Mouse (Mus musculus) heart, postnatal 0 days (tissue): ENCODE data around the gene Txnip. TPM values are rescaled to one million over a fixed set of nuclear protein-coding genes. Genes with fewer than 3 reads are reported as not detected.

ENCODE experiments used
- ATAC-seq: fragments of 200-750 bp; cut with Nextera tagmentation; 2 replicates; pipeline ENCODE4 v1.8.0; 2017; ENCODE audit warnings: low read depth, moderate number of reproducible peaks, moderate library complexity; ENCODE audit not compliant: insufficient read depth
- DNase-seq: peaks from one replicate; pipeline ENCODE4 v3.0.0-alpha.2; 2016; ENCODE audit warnings: low spot score
- H3K27ac ChIP-seq: fragments of 300-500 bp; sonication (generic); 2 replicates; pipeline ENCODE4 v1.5.1; 2014; ENCODE audit warnings: low read depth, mild to moderate bottlenecking
- H3K27me3 ChIP-seq: fragments of 300-500 bp; sonication (generic); 2 replicates; pipeline ENCODE4 v1.6.1; 2014; ENCODE audit warnings: low read length, mixed read lengths; ENCODE audit not compliant: control insufficient read depth, insufficient read depth
- H3K36me3 ChIP-seq: fragments of 300-500 bp; sonication (generic); replicated peaks from 2 replicates; pipeline ENCODE4 v1.6.1; 2014; ENCODE audit warnings: low read length, mixed read lengths; ENCODE audit not compliant: control insufficient read depth, insufficient read depth
- H3K4me1 ChIP-seq: fragments of 300-500 bp; sonication (generic); 2 replicates; pipeline ENCODE4 v1.6.1; 2014; ENCODE audit warnings: antibody characterized with exemption; ENCODE audit not compliant: control insufficient read depth, insufficient read depth
- H3K4me2 ChIP-seq: fragments of 300-500 bp; sonication (generic); 2 replicates; pipeline ENCODE4 v1.6.1; 2014; ENCODE audit warnings: low read depth, mild to moderate bottlenecking, low read length, moderate library complexity
- H3K4me3 ChIP-seq: fragments of 300-500 bp; sonication (generic); 2 replicates; pipeline ENCODE4 v1.5.1; 2014; ENCODE audit warnings: low read depth, low read length
- H3K9ac ChIP-seq: fragments of 300-500 bp; sonication (generic); replicated peaks from 2 replicates; pipeline ENCODE4 v1.6.1; 2014; ENCODE audit warnings: low read depth, low read length, mixed read lengths
- H3K9me3 ChIP-seq: fragments of 300-500 bp; sonication (generic); replicated peaks from 2 replicates; pipeline ENCODE4 v1.6.1; 2016; ENCODE audit warnings: low read length; ENCODE audit not compliant: control insufficient read depth
- CTCF ChIP-seq: IDR thresholded peaks from 2 replicates; pipeline ENCODE4 v1.5.1; 2016; ENCODE audit warnings: antibody characterized with exemption, control low read depth, low read depth
- EP300 ChIP-seq: IDR thresholded peaks from 2 replicates; pipeline ENCODE4 v1.6.1; 2016; ENCODE audit warnings: antibody characterized with exemption, low read depth
- whole genome bisulfite sequencing: fragments of 180-500 bp; shearing (Covaris S2); extraction: QIAGEN DNeasy Blood & Tissue Kit; methylation state at CpG from one replicate; pipeline ENCODE4 v1.1.7; 2014; 5-methylcytosine and 5-hydroxymethylcytosine counted together
- polyA plus RNA-seq: library from polyadenylated mRNA; unstranded; fragments of >200 nt; fragmentation: Nextera tagmentation; extraction: Ambion mirVana; gene quantifications from 2 replicates; pipeline ENCODE4 v1.2.1, GENCODE M21; 2015
- total RNA-seq: library from RNA; depleted of rRNA; stranded (reverse); fragments of >200 nt; gene quantifications from 2 replicates; pipeline ENCODE4 v1.2.3, GENCODE M21; 2014; ENCODE audit warnings: low replicate concordance

The Txnip gene
- total and polyA plus RNA-seq, 2 experiments from 2014 or later = 332 to 1,196 TPM

- 85% methylated on average over 16 of the region's 16 CpGs for WGBS
Observed at GRCm38 (mm10) chr3:96581771-96582515, 24.2 kb downstream of the Txnip start.

GRCm38 (mm10) chr3:96583386-96583785 is 25.6 kb downstream of the Txnip start:
- no peaks in the 10 kb centered on the region for H3K9me3 ChIP-seq
- DNase-seq (no peak), ATAC-seq (no peak)
- H3K9ac ChIP-seq = no peak overlapping the region
- TF ChIP-seq CTCF = peak; percentile 17; the same call in 1 of the 2 replicates
- TF ChIP-seq EP300 = no peak
- 92% methylated on average over 5 of the region's 5 CpGs for WGBS
- no peak overlapping the region for H3K4me2 ChIP-seq
- no peak overlapping the region for H3K4me3 ChIP-seq
- H3K27ac ChIP-seq = no peak overlapping the region
- no peaks in the 10 kb centered on the region for H3K27me3 ChIP-seq
- no peaks in the 10 kb centered on the region for H3K36me3 ChIP-seq
- H3K4me1 ChIP-seq = peaks cover 16% of the 10 kb centered on the region; the same call in 1 of the 2 replicates

More at GRCm38 (mm10) chr3:96581771-96582515, 24.2 kb downstream of the Txnip start:
- Histone ChIP-seq H3K9ac (no peak overlapping the region), H3K4me3 (no peak overlapping the region), H3K4me1 (peaks cover 29% of the 10 kb centered on the region; the same call in 1 of the 2 replicates), H3K27me3 (no peaks in the 10 kb centered on the region), H3K36me3 (no peaks in the 10 kb centered on the region), H3K4me2 (no peak overlapping the region), H3K9me3 (no peaks in the 10 kb centered on the region), H3K27ac (no peak overlapping the region)
- TF ChIP-seq EP300 (no peak), CTCF (no peak)
- DNase-seq = peak; percentile 0
- ATAC-seq = no peak

GRCm38 (mm10) chr3:96590657-96591056 is 32.9 kb downstream of the Txnip start:
- Histone ChIP-seq H3K4me3 (no peak overlapping the region), H3K9me3 (0 out of 2 replicates have a peak, but pooled peaks cover 3% of the 10 kb centered on the region), H3K4me2 (no peak overlapping the region), H3K9ac (no peak overlapping the region), H3K36me3 (no peaks in the 10 kb centered on the region), H3K27me3 (no peaks in the 10 kb centered on the region), H3K4me1 (no peaks in the 10 kb centered on the region; the same call in 1 of the 2 replicates), H3K27ac (no peak overlapping the region)
- TF ChIP-seq CTCF = no peak
- TF ChIP-seq EP300 = no peak
- DNase-seq (no peak), ATAC-seq (no peak)
- WGBS = 92% methylated on average over 4 of the region's 4 CpGs

GRCm38 (mm10) chr3:96593374-96593773 is 35.6 kb downstream of the Txnip start:
- 0 out of 2 replicates have a peak, but pooled peaks cover 3% of the 10 kb centered on the region for H3K9me3 ChIP-seq
- under 1% methylated on average over 10 of the region's 10 CpGs for WGBS
- peak; percentile 63 for DNase-seq
- peak overlapping the region; percentile 87 for H3K27ac ChIP-seq
- H3K4me1 ChIP-seq = no peaks in the 10 kb centered on the region; the same call in 1 of the 2 replicates
- peak overlapping the region; percentile 64 for H3K4me3 ChIP-seq
- peak overlapping the region; percentile 93 for H3K4me2 ChIP-seq
- ATAC-seq = no peak
- TF ChIP-seq CTCF (no peak), EP300 (no peak)
- peak overlapping the region; percentile 71 for H3K9ac ChIP-seq
- no peaks in the 10 kb centered on the region for H3K27me3 ChIP-seq
- H3K36me3 ChIP-seq = no peaks in the 10 kb centered on the region

GRCm38 (mm10) chr3:96593790-96594560 is 36.2 kb downstream of the Txnip start, which contains the start of gene Polr3gl:
TSS of gene Polr3gl (minus strand) at chr3:96594181.
- Histone ChIP-seq H3K27ac (peak within 1 kb of the TSS; percentile 87), H3K9ac (peak within 1 kb of the TSS; percentile 71), H3K4me3 (peak within 1 kb of the TSS; percentile 64), H3K4me1 (no peaks in the 10 kb centered on the region; the same call in 1 of the 2 replicates), H3K36me3 (no peaks in the 10 kb centered on the region), H3K27me3 (no peaks in the 10 kb centered on the region), H3K4me2 (peak within 1 kb of the TSS; percentile 93), H3K9me3 (0 out of 2 replicates have a peak, but pooled peaks cover 3% of the 10 kb centered on the region)
- peak; percentile 86 for ATAC-seq
- under 1% methylated on average over 37 of the region's 38 CpGs for WGBS
- DNase-seq = peak; percentile 96
- TF ChIP-seq CTCF (no peak), EP300 (no peak)
